Mouse (Mus musculus) limb, embryonic 11.5 days (tissue): ENCODE data around the gene Ttc41. TPM values are rescaled to one million over a fixed set of nuclear protein-coding genes. Genes with fewer than 3 reads are reported as not detected.

ENCODE experiments used
- ATAC-seq: fragments of 200-750 bp; cut with Nextera tagmentation; 2 replicates; pipeline ENCODE4 v1.8.0; 2017; ENCODE audit warnings: low read depth; ENCODE audit not compliant: insufficient number of reproducible peaks, low FRiP score, low TSS enrichment
- DNase-seq: peaks from one replicate; pipeline ENCODE4 v3.0.0-alpha.2; 2015; ENCODE audit warnings: low spot score
- H3K27ac ChIP-seq: fragments of 300-500 bp; sonication (generic); replicated peaks from 2 replicates; pipeline ENCODE4 v1.5.1; 2014; ENCODE audit warnings: low read depth, mild to moderate bottlenecking, low read length
- H3K27me3 ChIP-seq: fragments of 300-500 bp; sonication (generic); 2 replicates; pipeline ENCODE4 v1.6.1; 2014; ENCODE audit warnings: mild to moderate bottlenecking, low read length, mixed read lengths; ENCODE audit not compliant: control insufficient read depth, insufficient read depth
- H3K36me3 ChIP-seq: fragments of 300-500 bp; sonication (generic); 2 replicates; pipeline ENCODE4 v1.6.1; 2014; ENCODE audit warnings: mild to moderate bottlenecking, low read length, moderate library complexity, mixed read lengths; ENCODE audit not compliant: control insufficient read depth, insufficient read depth
- H3K4me1 ChIP-seq: fragments of 300-500 bp; sonication (generic); 2 replicates; pipeline ENCODE4 v1.6.1; 2014; ENCODE audit warnings: low read length, mixed read lengths; ENCODE audit not compliant: control insufficient read depth, insufficient read depth
- H3K4me2 ChIP-seq: fragments of 300-500 bp; sonication (generic); 2 replicates; pipeline ENCODE4 v1.6.1; 2014; ENCODE audit warnings: low read depth, mild to moderate bottlenecking, moderate library complexity; ENCODE audit not compliant: severe bottlenecking
- H3K4me3 ChIP-seq: fragments of 300-500 bp; sonication (generic); 2 replicates; pipeline ENCODE4 v1.5.1; 2014; ENCODE audit warnings: low read depth, low read length
- H3K9ac ChIP-seq: fragments of 300-500 bp; sonication (generic); 2 replicates; pipeline ENCODE4 v1.6.1; 2014; ENCODE audit warnings: mild to moderate bottlenecking, low read length
- H3K9me3 ChIP-seq: fragments of 300-500 bp; sonication (generic); 2 replicates; pipeline ENCODE4 v1.6.1; 2016; ENCODE audit warnings: low read length; ENCODE audit not compliant: control insufficient read depth
- WGBS: fragments of 180-500 bp; shearing (Covaris S2); extraction: QIAGEN DNeasy Blood & Tissue Kit; methylation state at CpG from one replicate; pipeline ENCODE4 v1.1.7; 2014; 5-methylcytosine and 5-hydroxymethylcytosine counted together
- polyA plus RNA-seq: library from polyadenylated mRNA; unstranded; fragments of >200 nt; fragmentation: Nextera tagmentation; extraction: Ambion mirVana; gene quantifications from 2 replicates; pipeline ENCODE4 v1.2.1, GENCODE M21; 2014

The Ttc41 gene
- polyA plus RNA-seq, 1 experiment from 2014 or later = 1.6 TPM

DNA sequence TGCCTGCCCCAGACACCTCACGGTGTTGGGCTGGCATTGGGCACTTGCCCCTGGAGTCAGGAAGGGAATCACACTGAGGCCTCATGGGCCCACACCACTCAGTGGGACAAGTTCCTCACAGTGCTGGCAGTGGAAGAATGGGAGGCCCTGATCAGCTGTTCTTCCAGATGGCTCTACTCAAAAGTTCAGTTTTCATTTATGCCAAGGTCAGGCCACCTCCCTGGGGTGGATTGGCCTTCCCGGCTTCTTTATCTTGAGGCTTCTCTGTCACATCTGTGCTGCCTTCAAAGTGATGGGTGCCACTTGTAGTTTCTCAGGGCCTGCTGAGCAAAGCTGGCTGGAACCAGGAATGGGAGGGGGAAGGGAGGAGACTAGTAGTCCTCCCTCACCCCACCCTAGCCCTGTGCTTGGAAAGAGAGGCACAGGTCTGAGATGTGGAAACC is 87.9 kb downstream of the Ttc41 start:
- 69% methylated on average over 2 of the region's 2 CpGs for WGBS
- ATAC-seq = no peak

DNA sequence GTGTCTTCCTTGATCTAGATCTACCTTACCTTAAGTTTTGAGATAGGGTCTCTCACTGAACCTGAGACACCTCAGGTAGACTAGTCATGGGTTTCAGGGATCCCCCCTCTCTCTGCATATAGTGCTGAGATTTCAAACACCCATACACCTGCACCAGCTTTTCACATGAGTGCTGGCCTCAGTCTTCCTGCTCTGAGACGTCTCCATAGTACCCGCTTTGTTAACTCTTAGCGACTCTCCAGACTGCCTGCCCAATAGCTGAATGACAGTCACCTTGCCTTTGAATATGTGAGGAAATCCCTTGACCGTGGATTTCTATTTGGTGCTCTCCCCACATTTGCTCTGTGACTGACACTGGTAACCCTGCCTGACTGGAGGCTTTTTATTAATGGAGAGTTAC is 88.6 kb downstream of the Ttc41 start:
- no peak overlapping the region for H3K4me2 ChIP-seq
- 90% methylated on average over 4 of the region's 4 CpGs for WGBS
- H3K4me1 ChIP-seq = no peaks in the 10 kb centered on the region
- no peak overlapping the region for H3K9ac ChIP-seq
- no peaks in the 10 kb centered on the region for H3K36me3 ChIP-seq
- no peaks in the 10 kb centered on the region for H3K9me3 ChIP-seq
- no peak overlapping the region for H3K27ac ChIP-seq
- no peak overlapping the region for H3K4me3 ChIP-seq
- DNase-seq (no peak), ATAC-seq (no peak)
- H3K27me3 ChIP-seq = no peaks in the 10 kb centered on the region

More for the DNA sequence above, 87.9 kb downstream of the Ttc41 start:
- no peaks in the 10 kb centered on the region for H3K9me3 ChIP-seq
- H3K4me3 ChIP-seq = no peak overlapping the region
- no peaks in the 10 kb centered on the region for H3K4me1 ChIP-seq
- H3K27me3 ChIP-seq = no peaks in the 10 kb centered on the region
- DNase-seq = no peak
- H3K36me3 ChIP-seq = no peaks in the 10 kb centered on the region
- H3K9ac ChIP-seq = no peak overlapping the region
- H3K4me2 ChIP-seq = no peak overlapping the region
- no peak overlapping the region for H3K27ac ChIP-seq

DNA sequence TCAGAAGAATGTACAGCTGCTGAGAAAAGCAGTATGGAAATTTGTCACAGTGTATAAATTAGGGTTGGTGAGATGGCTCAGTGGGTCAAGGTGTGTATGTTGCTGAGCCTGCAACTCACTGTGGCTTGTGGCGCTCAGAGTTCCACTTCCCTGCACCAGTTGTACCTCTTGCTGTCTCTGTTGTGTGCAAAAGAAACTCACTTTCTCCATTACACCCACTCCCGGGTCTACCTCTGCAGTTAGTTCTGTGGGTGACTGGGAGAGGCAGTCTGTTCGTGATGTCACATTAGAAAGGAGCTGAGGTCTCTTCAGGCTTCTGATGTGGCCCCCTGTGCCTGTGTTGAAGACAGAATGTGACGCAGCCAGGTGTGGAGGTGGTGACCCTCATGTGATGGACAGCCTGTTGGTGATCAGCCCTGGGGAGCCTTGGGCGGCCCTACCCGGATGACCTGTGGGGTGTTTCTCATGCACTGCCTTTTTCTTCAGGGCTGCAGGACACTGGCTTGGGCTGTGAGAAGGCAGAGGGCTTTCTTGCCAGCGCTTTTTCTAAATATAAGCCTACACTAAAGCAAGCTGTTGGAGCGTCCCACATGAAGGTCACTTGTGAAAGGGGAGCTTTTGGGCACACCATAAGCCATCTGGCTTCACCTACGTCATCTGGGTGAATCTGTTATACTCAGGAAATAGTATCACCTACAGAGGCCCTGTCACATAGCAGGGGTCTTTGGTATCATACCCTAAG is 89.4 kb downstream of the Ttc41 start:
- Histone ChIP-seq H3K27ac (no peak overlapping the region), H3K9me3 (no peaks in the 10 kb centered on the region), H3K4me2 (no peak overlapping the region), H3K9ac (no peak overlapping the region), H3K27me3 (no peaks in the 10 kb centered on the region), H3K36me3 (no peaks in the 10 kb centered on the region), H3K4me3 (no peak overlapping the region), H3K4me1 (no peaks in the 10 kb centered on the region)
- ATAC-seq (no peak), DNase-seq (no peak)
- 86% methylated on average over 9 of the region's 9 CpGs for WGBS

DNA sequence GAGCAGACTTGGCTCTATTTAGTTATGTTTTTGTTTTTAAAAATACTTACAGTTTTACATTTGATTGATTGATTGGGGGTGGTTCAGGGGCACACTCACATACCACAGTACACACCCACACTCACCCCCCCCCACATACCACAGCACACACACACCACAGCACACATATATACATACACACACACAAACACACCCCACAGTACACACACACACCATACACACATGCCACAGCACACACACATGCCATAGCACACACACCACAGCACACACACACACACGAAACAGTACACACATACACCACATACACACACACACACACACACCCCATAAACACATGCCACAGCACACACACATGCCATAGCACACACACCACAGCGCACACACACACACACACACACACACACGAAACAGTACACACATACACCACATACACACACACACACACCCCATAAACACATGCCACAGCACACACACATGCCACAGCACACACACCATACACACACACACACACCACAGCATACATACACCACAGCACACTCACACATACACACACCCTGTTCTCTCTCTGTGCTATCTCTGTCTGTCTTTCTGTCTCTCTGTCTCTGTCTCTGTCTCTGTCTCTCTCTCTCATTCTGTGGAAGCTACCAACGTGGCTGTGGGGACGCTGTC is 90.6 kb downstream of the Ttc41 start:
- Histone ChIP-seq H3K36me3 (no peaks in the 10 kb centered on the region), H3K4me1 (no peaks in the 10 kb centered on the region), H3K9me3 (no peaks in the 10 kb centered on the region), H3K27ac (no peak overlapping the region), H3K27me3 (no peaks in the 10 kb centered on the region), H3K9ac (no peak overlapping the region), H3K4me3 (no peak overlapping the region), H3K4me2 (no peak overlapping the region)
- no peak for DNase-seq
- ATAC-seq = no peak
- 94% methylated on average over 5 of the region's 5 CpGs for WGBS

DNA sequence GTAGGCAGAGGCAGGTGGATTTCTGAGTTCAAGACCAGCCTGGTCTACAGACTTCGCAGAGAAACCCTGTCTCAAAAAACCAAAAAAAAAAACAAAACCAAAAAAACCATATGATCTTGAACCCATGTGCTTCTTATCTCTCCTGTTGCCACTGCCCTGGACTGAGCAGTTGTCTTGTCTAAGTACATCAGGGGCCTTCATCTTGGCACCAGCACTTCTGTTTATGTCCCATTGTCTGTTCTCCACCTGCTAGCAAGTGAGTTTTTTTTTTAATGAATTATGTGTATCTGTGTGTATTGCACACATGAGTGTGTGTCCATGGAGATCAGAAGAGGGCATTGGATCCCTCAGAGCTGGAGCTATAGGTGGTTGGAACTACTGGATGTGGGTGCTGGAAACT is 101.8 kb downstream of the Ttc41 start:
- WGBS = 96% methylated on average over 1 of the region's 1 CpGs
- ATAC-seq (no peak), DNase-seq (no peak)
- Histone ChIP-seq H3K4me2 (no peak overlapping the region), H3K4me3 (no peak overlapping the region), H3K9ac (no peak overlapping the region), H3K36me3 (no peaks in the 10 kb centered on the region), H3K27me3 (no peaks in the 10 kb centered on the region), H3K9me3 (no peaks in the 10 kb centered on the region), H3K4me1 (no peaks in the 10 kb centered on the region), H3K27ac (no peak overlapping the region)

DNA sequence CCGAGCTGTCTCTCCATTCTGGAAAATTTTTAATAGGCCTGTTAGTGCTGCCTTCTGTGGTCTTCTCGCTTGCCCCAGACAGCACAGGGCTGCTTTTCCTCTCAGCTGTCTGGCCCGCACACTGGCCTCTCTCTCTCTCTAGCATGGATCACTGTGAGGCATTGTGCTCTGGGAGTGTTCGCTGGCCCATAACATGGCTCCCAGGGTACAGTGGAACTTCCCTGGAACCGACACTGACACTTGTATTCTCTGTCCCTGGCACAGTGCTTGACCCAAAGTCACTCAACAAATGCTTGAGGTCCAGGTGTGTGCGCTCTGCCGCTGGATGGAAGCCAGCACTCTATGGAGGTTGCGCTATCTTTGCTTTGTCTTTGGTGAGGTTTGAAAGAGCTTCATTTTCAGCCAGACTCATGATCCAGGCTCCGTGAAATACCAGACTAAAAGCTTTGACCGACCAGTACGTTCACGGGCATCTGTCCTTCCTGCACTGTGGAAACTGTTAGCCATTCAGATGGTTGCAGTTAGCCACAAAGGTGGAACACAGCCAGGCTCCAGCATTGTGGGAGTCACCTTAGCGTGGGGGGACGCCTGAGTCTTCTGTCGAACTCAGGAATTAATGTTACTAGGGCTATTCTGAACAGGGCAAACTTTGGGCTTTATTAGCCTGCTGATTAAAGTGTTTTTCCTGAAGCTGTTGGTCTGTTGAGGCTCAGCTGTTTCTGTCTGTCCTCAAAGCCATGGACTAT is 102.6 kb downstream of the Ttc41 start:
- no peaks in the 10 kb centered on the region for H3K36me3 ChIP-seq
- H3K4me3 ChIP-seq = no peak overlapping the region
- no peak overlapping the region for H3K4me2 ChIP-seq
- H3K4me1 ChIP-seq = no peaks in the 10 kb centered on the region
- no peaks in the 10 kb centered on the region for H3K27me3 ChIP-seq
- ATAC-seq (no peak), DNase-seq (no peak)
- 91% methylated on average over 15 of the region's 15 CpGs for WGBS
- no peak overlapping the region for H3K9ac ChIP-seq
- H3K27ac ChIP-seq = no peak overlapping the region
- H3K9me3 ChIP-seq = no peaks in the 10 kb centered on the region

DNA sequence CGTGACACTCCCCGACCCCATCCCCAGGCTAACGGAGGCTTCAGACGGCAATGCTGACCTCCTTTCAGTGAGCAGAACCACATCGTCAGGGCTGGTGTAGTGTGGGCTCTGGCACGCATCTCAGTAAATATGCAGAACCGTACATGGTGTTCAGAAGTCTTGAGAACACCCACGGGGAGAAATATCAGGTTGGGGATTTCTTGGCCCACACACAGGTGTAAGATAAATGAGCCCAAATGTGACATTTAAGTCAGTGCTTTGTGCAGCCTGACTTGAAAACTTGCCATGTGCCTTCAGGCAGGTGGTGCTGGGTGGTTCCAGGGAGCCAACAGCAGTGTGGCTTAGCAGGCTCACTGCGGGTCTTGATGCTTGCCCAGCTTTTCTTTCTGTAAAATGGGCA is 104.4 kb downstream of the Ttc41 start:
- H3K4me2 ChIP-seq = no peak overlapping the region
- H3K36me3 ChIP-seq = no peaks in the 10 kb centered on the region
- peaks cover 8% of the 10 kb centered on the region; the same call in 1 of the 2 replicates for H3K4me1 ChIP-seq
- no peak for ATAC-seq
- H3K9ac ChIP-seq = no peak overlapping the region
- H3K4me3 ChIP-seq = no peak overlapping the region
- no peaks in the 10 kb centered on the region for H3K27me3 ChIP-seq
- H3K27ac ChIP-seq = no peak overlapping the region
- 89% methylated on average over 9 of the region's 9 CpGs for WGBS
- DNase-seq = no peak
- no peaks in the 10 kb centered on the region for H3K9me3 ChIP-seq

DNA sequence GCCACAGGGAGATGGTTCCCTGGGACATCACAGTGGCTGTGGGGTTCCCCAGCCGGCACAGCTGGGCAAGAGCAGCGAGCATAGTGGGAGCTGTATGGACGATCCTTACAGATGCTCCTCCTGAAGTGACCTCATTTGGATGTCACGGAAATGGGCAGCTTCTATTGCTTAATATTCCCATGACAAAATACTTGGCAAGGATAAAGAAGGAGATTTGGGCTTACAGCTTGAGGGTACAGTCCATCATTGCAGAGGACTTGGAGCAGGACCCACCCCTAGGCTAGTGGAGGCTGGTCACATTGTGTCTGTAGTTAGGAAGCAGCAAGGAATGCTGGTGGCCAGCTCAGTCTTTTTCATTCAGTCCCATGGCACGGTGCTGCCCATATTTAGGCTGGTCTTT is 105.0 kb downstream of the Ttc41 start:
- Histone ChIP-seq H3K9ac (no peak overlapping the region), H3K27me3 (no peaks in the 10 kb centered on the region), H3K36me3 (no peaks in the 10 kb centered on the region), H3K4me1 (peaks cover 8% of the 10 kb centered on the region; the same call in 1 of the 2 replicates), H3K9me3 (no peaks in the 10 kb centered on the region), H3K27ac (no peak overlapping the region), H3K4me3 (no peak overlapping the region), H3K4me2 (no peak overlapping the region)
- WGBS = 93% methylated on average over 5 of the region's 5 CpGs
- no peak for ATAC-seq
- no peak for DNase-seq
